In genomic region chr12:86149087-86149486, GRCm38 (mm10) we compare ENCODE assay signal across 18 mouse cellular contexts.
DNase-seq lines count a peak whose midpoint lies in the region; TF ChIP-seq lines count a peak whose summit lies in the region.
"Had no signal": no experiment of that assay in that cellular context is flagged by ENCODE, and none has a peak within 500 bp of the region (broad histone marks: within the 10 kb centered on the region; RNA-seq: fewer than 3 reads in every experiment).

No protein-coding gene starts in this region.

- H3K4me3 ChIP-seq in heart, embryonic 10.5 days: no peak overlapping the region
- peak overlapping the region; percentile 0 for H3K4me3 ChIP-seq in liver, adult 2 months (ENCODE audit: insufficient read depth, low read depth, low read length)
- H3K4me3 ChIP-seq: embryonic facial prominence, embryonic 10.5 days; embryonic facial prominence, embryonic 12.5 days; forebrain, embryonic 10.5 days; forebrain, embryonic 12.5 days had no signal

- no peak for DNase-seq in heart, embryonic 10.5 days (ENCODE audit: low spot score)
- DNase-seq in heart, postnatal 25 days (ENCODE audit: low spot score): no peak
- peak; percentile 84 for DNase-seq in liver, adult 2 months (ENCODE audit: extremely low read depth, low read depth, low spot score)
- DNase-seq in liver (no peak), A20 (ENCODE audit: low read depth, low spot score) (peak; percentile 10)
- DNase-seq in gonadal fat pad, adult 2 months (ENCODE audit: low read depth): peak; percentile 89
- DNase-seq in adrenal gland, postnatal 36 days: no peak
- DNase-seq: adrenal gland, adult 2 months; adrenal gland, postnatal 10 days; adrenal gland, postnatal 25 days; cerebellum, adult 11-12 months; cerebellum, adult 2 months; cerebellum, adult 9-10 months; cerebellum, postnatal 10 days had no signal

- TF ChIP-seq POLR2A in liver, adult 2 months (IDR thresholded peaks at IDR 0.05; ENCODE audit: extremely low read depth, insufficient read depth, low read length): no peak

- H3K27ac ChIP-seq in heart, embryonic 10.5 days: 0 out of 2 replicates have a peak overlapping the region, but pooled peaks have one; percentile 42
- no peak overlapping the region for H3K27ac ChIP-seq in liver, adult 2 months (replicated peaks; ENCODE audit: insufficient read depth, low read depth, low read length)
- H3K27ac ChIP-seq: embryonic facial prominence, embryonic 10.5 days; embryonic facial prominence, embryonic 12.5 days; forebrain, embryonic 10.5 days; forebrain, embryonic 12.5 days had no signal

- H3K9me3 ChIP-seq in heart, embryonic 10.5 days: peaks cover 7% of the 10 kb centered on the region; the same call in 1 of the 2 replicates
- H3K9me3 ChIP-seq: embryonic facial prominence, embryonic 12.5 days had no signal

- H3K36me3 ChIP-seq in heart, embryonic 10.5 days: peaks cover 25% of the 10 kb centered on the region
- no peaks in the 10 kb centered on the region for H3K36me3 ChIP-seq in liver, adult 2 months (ENCODE audit: control insufficient read depth, insufficient read depth, low read length)

- intact Hi-C loops in heart, postnatal 25 days (cut with DNase I): no loop called here

- no peaks in the 10 kb centered on the region for H3K27me3 ChIP-seq in heart, embryonic 10.5 days (ENCODE audit: insufficient read depth, poor library complexity, severe bottlenecking)
- no peaks in the 10 kb centered on the region for H3K27me3 ChIP-seq in liver, adult 2 months (ENCODE audit: control insufficient read depth, insufficient read depth, low read length)
- H3K27me3 ChIP-seq: embryonic facial prominence, embryonic 12.5 days; forebrain, embryonic 12.5 days had no signal

- peak; percentile 53 for TF ChIP-seq CTCF in liver, adult 2 months (IDR thresholded peaks at IDR 0.05; ENCODE audit: low read depth, low read length)

- H3K4me1 ChIP-seq in heart, embryonic 10.5 days: peaks cover 44% of the 10 kb centered on the region
- no peaks in the 10 kb centered on the region for H3K4me1 ChIP-seq in liver, adult 2 months (ENCODE audit: control insufficient read depth, insufficient read depth, low read length)

- 77% methylated on average over 6 of the region's 6 CpGs for WGBS in heart, embryonic 10.5 days
- 19% methylated on average over 6 of the region's 6 CpGs for WGBS in liver, adult 2 months

- 0 out of 2 replicates have a peak overlapping the region, but pooled peaks have one; percentile 11 for H3K9ac ChIP-seq in liver, adult 2 months (ENCODE audit: low read depth, low read length)
- H3K9ac ChIP-seq: embryonic facial prominence, embryonic 12.5 days; forebrain, embryonic 12.5 days had no signal

- no peaks in the 10 kb centered on the region for H3K79me2 ChIP-seq in liver, adult 2 months (ENCODE audit: control insufficient read depth, insufficient read depth, low read length)

Comparison
In these comparisons a context has a peak if more than half of its experiments do, and no peak if none do; other contexts are left out.
1. DNase-seq: peak in liver, adult 2 months (single experiment), A20 (single experiment) and gonadal fat pad, adult 2 months (single experiment); none in heart, embryonic 10.5 days (single experiment), heart, postnatal 25 days (single experiment), liver (single experiment) and adrenal gland, postnatal 36 days (0 of 2).